Mouse (Mus musculus) R1 (cell line): ENCODE measurements around the gene Evi5.

Source experiments
- DNase-seq: peaks from one replicate; pipeline ENCODE4 v3.0.0-alpha.2; 2018; ENCODE audit warnings: low read depth, low spot score

The Evi5 gene

DNA sequence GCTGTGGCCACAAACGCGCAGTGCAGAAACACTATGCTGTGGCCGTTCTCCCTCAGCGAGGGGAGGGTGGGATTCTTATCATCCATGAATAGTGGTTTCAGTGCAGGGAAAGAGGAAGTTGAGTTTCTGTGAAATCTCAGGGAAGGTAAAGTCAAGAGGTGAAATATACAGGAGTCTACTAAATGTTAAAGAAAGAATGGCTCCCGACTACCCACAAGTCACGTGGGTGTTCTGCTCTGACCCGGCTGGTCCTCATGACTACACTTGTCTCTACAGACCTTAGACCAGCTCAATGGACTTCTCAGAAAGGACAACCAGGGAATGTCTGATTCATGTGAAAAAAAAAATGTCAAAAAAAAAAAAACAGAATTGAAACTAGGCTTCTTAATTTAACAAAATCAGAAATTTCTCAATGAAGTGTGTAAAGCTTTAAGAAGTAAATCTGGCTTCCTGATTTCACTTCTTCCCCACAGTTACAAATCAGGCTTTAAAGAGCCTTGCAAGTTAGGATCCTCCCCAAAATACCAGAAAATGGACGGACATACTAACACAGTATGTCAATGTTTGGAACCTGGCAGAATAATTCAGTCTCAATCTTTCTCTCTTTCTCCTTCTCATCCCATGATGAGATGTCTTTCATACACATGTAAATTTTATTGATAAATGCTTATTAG lies 166.6 kb downstream of the Evi5 start:
- DNase-seq: no peak

DNA sequence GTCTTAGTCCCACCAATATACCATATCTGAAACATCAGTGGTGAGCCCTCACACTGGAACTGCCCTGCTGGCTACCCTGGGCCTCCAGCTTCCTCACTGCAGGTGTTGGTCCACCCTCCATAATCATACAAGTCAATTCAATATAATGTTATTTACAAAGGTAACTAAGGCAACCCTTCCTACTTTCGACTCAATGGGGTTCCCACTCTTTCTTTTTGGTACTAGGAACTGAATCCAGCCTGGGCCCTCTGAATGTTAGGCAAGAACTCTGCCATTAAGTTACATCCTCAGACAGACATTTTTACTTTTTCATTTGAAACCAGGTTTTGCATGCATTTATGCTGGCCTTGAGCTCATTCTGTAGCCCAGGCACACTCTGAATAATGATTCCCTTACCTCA lies 168.6 kb downstream of the Evi5 start:
- DNase-seq: no peak

DNA sequence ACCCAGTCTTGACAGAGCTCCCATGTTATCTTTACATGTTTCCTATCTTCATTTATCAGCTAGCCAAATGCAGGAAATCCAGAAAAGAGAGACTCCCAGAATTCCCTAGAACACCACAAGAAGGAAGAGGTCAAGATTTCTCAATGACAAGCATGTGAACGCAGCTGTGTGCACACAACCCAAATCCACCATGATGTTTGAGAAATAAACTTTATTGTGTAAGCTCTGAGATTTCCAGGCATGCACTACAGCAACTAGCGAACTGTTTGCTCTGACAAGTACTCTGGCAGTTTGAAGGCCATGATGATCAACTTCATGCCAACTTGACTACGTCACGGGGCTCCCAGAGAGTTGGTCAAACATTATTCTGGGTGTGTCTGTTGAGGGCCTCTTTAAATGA lies 169.2 kb downstream of the Evi5 start:
- DNase-seq: no peak

DNA sequence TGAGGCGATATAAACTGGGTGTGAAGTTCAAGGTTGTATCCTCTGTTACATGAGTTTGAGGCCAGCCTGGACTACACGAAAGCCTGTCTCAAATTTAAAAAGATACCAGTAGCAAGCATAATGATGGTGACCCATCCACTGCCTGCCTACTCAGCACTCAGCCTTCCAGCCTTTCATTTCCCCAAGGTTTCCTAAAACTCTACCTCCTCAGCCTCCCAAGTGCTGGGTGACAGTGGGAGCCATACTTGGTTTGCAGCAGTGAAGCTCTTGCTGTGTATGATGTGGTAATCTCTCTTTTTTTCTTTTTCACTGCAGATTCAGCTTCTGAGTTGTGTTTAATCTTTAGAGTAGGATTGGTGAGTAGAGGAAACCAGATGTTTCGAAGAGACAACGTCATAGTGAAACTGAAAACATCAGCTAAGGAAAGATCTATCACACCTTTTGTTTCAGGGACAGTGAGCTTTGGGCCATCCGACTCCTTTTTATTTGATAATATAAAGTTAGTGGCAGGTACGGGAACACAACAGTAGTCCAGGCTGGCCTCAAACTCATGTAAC lies 171.6 kb downstream of the Evi5 start:
- DNase-seq: no peak

DNA sequence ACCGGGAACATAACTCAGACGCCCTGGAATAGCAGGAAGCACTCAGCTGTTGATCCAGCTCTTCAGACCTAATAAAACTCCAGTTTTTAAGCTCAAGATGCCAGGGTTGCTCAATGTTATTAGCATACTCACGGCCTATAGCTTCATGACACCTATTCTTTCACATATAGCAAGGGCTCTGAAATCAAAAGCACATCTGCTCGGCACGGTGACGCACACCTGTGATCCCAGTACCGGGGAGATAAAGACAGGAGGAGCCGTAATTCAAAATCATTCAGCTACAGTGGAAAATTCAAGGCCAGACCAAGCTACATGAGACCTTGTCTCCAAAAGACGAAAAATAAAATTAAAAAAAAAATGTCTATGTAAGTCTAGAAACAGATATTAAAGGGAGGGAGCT lies 173.2 kb downstream of the Evi5 start:
- no peak for DNase-seq

DNA sequence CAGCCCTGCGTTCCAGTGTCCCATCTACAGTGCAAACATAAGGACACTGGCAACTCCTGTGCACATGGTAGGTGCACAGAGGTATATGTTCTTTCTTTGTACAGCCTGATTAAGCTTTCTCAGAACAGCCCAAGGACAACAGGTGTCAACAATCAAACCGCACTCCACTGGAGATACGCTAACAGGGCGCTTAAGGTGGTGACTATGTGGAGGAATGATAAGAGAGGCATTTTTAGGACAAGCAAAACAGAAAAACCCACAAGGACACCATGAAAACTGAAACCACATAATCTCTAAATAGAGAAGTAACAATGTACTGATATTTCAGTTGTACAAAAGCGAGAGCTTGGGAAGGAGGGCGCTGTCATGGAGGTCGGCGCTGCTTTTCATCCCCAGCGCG lies 174.0 kb downstream of the Evi5 start:
- DNase-seq: no peak

DNA sequence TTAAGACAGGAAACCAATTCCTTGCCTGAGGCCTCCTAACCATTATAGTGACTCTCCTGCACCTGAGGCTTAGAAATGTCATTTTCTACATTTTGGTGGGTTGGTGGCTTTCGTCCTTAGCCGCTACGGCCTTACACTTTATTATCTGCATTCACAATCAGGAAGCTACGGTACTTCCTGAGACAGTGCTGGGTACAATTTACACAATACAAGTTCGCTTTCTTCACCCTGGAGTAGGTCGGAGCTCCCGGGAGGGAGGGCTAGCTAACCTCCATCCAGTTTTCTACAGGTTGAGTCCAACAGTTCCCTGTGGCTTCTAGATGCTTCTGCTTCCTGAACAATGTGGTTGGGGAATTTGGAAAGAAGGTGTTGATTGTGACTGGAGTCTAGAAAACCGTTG lies 176.0 kb downstream of the Evi5 start:
- DNase-seq: no peak

DNA sequence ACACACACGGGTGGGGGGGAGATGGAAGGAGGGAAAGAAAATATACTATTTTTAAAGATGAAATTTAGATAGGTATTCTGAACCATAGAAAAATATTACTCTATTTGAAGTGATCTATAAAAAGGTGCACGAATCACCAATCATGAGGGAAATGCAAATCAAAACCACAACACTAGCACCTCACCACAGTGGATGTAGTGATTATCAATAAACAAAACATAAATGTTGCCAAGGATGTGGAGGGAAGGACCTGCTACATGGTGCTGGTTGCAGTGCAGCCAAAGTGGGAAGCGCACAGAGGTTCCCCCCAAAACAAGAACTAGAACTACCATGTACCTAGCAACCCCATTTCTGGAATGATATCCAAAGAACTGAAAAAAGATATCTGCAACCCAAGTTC lies 179.9 kb downstream of the Evi5 start:
- DNase-seq: no peak
